Mouse (Mus musculus) lung, postnatal 0 days (tissue): Measurements from ENCODE around the gene Gys1.

Source experiments
- CTCF ChIP-seq: IDR thresholded peaks from 2 replicates; pipeline ENCODE4 v1.5.1; 2016; ENCODE audit warnings: antibody characterized with exemption, mild to moderate bottlenecking
- EP300 ChIP-seq: IDR thresholded peaks from 2 replicates; pipeline ENCODE4 v1.6.1; 2016; ENCODE audit warnings: antibody characterized with exemption, mild to moderate bottlenecking, control low read depth

DNA sequence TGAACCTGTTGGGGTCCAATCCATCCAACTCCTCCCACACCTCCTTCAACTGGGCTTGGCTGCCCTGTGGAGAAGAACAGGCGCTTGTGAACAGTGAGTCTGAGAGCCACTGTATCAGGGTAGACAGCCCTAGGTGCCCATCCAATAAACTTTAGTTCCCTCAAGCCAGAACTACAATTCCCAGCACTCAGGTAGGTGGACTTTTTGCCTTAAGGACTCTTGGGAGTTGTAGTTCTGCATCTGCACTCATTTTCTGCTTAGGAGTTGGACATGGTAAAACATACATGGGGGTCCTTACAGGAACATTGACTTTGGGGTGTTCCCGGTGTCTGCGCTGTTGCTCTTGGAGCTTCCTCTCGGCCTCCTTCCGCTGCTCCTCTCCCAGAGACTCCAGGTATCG is 63.8 kb downstream of the Gys1 start:
- TF ChIP-seq CTCF (no peak), EP300 (no peak)
